Mouse (Mus musculus) spleen, postnatal 14 days (tissue): ENCODE measurements around the gene Asb9.

Source experiments
- DNase-seq, 2 experiments: peaks; one replicate each; pipeline ENCODE4 v3.0.0; 2021 to 2022; ENCODE audit warnings: low spot score in 2 of 2

Asb9 gene

GRCm38 (mm10) chrX:164505709-164506498 is at the start of gene Asb9:
Asb9 (plus strand) TSS chrX:164506327.
- DNase-seq = no peak

DNA sequence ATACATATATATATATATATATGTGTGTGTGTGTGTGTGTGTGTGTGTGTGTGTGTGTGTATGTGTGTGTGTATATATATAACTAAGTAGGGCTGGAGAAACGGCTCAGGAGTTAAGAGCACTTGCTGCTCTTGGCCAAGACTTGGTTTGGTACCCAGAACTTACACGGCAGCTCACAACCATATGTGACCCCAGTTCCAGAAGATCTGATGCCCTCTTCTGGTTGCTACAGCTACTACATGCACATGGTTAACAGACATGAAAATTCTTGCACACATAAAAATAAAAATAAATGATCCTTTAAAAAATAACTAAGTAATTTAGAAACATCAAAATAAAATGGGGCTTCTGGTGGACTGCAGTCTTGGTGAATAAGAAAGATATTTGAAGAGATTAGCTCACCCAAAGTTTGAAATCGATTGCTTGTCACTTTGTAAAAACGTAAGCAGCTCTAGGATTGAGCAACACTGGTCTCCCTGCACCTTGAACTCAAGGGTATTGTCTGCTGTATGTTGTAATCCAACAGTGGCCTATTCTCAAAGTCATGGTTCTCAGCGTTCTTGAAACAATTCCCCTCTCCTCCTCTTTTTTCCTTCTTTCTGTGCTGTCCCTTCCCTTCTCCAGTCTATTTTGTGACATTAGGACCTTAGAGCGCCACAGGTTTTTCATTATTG is 46.8 kb upstream of the Asb9 start:
- no peak for DNase-seq

DNA sequence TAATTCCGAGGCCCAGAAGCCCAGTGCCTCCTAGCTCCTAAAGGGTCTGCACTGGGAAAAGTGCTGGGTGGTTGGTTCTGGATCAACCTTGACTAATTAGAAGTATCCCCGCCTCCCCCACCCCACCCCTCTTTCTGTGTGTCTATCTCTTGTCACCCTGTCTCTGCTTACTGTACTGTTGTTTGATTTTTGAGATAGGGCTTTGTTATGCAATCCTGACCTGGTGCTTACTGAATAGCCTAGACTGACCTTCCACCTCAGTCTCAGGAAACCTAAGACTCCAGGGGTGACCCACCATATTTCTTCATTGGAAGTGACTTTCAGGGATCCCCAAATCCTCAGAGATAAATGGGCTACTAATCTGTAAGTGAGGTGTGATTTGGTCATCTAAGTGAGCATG is 3.9 kb upstream of the Asb9 start:
- no peak for DNase-seq

DNA sequence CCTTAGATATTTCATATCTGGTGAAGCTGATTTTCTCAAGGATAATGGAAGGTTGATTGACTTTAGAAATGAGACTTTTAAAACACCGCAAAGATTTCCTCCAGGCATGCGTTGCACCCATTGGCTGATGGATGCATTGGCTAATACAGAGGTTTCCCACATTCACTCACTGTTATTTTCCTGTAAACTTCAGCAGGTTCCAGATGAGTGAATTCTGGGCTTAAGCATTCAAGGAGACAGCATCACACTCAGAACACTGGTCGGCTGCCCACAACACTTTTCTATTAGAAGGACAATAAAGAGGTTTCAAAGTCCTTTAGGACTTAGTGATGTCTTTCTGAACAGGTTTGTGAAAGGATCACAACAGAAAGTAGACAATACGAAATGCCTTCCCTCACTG is 941 bp downstream of the Asb9 start:
- no peak for DNase-seq

- no peak for DNase-seq
Observed at GRCm38 (mm10) chrX:164508728-164509127, 2.6 kb downstream of the Asb9 start.

DNA sequence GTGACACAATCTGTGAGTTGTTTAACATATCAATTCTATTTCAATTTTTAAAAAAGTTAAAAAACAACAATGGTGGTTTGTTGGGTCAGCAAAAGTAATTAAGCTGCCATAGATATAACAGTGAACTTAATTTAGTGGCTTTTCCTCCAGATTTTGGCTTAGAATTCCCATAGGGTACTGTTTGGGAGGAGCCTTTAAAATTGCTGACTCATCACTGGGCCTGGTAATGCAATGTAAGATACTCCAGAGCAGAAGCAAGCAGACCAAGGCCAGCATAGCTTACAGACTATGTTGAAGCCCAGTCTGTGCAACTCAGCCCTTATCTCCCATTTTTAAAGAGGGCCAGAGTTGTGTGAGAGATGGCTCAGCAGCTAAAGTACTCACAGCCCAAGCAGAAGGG is 16.0 kb downstream of the Asb9 start:
- no peak for DNase-seq

- no peak for DNase-seq
Observed at GRCm38 (mm10) chrX:164526566-164526965, 20.4 kb downstream of the Asb9 start.

- DNase-seq = no peak
Observed at GRCm38 (mm10) chrX:164541436-164542317, 35.5 kb downstream of the Asb9 start.

- DNase-seq = no peak
Observed at GRCm38 (mm10) chrX:164570195-164570594, 64.1 kb downstream of the Asb9 start.

DNA sequence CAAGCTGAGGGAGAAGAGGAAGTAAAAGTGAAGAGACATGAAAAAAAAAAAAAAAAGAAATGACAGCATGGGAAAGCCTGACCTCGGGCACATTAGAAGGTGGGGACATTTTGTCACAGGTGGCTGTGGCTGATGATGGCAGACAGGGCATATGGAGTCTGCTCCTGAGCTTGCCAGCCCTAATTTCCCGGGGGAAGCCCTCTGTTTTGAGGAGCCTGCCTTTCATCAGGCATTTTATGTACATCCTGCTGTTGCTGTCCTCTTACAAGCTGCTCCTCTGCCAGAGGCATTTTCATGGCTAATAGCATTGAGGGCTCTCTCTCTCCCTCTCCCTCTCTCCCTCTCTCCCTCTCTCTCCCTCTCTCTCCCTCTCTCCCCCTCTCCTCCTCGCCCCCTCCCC is 70.8 kb downstream of the Asb9 start:
- DNase-seq = no peak
